Mouse (Mus musculus) kidney, adult 8-10 months (tissue): ENCODE data around the gene Ctsh.
"Not testable (repeated sequence)": the region's sequence is repeated elsewhere in the genome, so short reads cannot be mapped to it uniquely, and the experiment has no call there.

ENCODE experiments used
- DNase-seq, 2 experiments: peaks; one replicate each; pipeline ENCODE4 v3.0.0; 2022

Ctsh gene

DNA sequence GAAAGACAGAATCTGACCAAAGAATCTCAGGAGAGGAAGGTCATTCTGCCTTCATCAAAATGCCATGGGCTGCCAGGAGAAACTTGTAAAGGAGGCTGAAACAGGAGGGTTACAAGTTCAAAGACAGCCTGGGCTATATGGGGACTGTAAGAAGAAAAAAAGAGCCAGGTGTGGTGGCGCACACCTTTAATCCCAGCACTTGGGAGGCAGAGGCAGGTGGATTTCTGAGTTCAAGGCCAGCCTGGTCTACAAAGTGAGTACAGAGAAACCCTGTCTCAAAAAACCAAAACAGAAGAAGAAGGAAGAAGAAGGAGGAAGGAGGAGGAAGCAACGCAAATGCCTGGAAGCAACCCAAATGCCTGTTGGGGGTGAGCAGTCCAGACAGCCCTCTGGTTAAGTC is at the start of gene Ctsh:
Ctsh (plus strand) TSS at position 301 of the 400 bp plus-strand sequence.
- no peak for DNase-seq

DNA sequence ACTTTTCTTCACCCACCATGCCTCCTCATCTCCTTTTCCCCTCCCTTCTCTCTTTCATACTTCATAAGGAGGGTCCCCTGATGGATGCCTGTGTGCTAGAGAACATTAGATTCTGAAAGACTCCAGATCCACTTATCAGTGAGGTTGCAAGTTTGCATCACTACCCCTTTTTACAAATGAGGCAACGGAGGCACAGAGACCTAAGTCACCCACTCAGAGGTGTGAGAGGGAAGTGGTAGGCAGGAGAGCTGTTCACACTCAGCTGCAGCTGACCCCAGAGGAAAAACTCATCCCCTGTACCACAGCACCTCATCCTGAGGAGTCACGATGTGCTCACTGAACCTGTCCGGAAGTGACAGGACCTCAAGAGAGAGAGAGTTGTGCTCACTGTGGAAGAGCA is 47.5 kb upstream of the Ctsh start:
- DNase-seq = no peak

DNA sequence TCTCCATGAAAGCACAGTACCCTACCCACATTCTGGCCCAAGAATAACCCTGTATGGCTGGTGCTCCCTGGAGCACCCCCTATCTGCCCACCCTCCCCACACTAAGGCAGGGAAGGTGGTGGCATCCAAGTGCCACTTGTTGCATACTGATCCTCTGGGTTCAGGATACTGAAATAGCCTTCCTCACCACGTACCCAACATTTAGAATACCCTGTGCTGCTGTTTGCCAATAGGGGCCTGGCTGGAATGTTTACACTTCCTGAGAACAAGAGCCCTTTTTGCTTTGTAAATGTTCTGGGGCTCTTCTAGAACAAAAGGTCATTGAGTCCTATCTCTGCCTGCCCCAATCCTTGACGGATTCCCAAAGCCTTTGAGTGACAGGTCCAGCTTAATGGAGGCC is 46.9 kb upstream of the Ctsh start:
- DNase-seq = no peak

DNA sequence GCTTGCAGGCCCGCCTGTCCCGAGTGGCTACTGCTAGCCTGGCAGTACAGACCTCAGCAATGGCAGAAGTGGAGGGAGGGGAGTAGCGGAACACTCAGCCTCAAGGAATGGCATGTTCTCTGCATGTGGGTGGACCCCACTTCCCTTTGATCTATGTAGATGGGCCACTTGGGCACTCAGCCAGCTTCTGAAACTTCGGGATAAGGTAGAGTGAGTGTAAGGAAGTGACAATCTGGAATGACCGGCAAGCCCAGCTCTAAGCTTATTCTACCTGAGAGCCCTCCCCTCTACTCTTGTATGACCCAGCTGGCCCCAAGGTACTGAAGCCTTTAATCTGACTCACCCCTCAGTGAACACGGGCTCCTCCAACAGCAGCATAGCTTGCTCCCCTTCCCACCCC is 45.8 kb upstream of the Ctsh start:
- no peak for DNase-seq

DNA sequence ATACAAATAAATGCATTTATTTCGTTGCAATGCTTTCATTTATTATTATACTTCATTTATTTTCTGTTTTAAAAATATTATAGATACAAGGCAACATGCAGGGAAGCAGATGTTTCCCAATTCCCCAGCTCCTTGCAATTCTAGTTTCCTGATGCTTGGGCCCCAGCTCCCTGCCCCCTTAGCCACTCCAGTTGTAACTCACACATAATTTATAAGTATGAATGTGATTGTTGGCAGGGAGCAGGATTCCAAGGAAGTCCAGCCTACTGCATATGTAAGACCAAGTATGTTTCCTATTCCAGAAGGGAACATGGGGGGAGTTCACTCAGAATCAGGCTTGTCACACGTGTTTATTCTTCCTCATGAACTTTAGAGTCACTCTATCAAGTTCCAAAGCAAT is 42.1 kb upstream of the Ctsh start:
- DNase-seq = no peak

DNA sequence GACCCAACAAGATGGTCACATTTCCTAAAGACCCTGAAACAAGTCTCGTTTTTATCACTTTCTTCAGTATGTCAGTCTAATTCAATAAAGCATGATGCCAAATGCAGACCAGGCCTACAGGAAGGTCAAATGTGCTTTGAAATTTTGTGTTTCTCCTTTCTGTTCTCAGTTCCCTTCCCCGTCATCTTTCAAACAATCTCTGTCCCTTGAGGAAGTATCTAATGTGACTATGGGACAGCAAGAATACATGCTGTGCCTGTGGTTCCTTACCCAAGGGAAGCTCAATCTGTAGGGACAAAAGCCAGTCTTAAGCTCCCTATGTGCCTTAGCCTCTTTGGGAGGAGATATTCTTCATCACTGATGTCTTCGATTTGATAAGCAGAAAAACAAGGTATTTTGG is 39.3 kb upstream of the Ctsh start:
- no peak for DNase-seq

DNA sequence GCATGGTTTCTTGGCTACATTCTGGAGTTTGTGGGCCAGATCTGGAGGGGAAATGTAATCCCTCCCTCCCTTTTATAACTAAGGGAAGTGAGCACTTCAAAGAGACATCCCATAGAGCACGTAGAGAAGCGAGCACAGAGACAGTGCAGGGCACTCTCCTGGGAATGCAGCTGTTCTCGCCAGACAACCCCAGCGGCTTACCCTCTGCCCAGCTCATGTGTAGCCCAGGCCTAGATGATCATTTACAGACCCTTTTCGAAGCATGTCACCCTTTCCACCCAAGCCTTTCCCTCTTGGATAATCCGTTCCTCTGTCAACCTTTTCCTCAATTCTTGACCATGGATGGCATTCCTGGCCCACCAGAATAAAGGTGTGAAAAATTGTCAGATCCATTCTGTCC is 37.7 kb upstream of the Ctsh start:
- no peak for DNase-seq

DNA sequence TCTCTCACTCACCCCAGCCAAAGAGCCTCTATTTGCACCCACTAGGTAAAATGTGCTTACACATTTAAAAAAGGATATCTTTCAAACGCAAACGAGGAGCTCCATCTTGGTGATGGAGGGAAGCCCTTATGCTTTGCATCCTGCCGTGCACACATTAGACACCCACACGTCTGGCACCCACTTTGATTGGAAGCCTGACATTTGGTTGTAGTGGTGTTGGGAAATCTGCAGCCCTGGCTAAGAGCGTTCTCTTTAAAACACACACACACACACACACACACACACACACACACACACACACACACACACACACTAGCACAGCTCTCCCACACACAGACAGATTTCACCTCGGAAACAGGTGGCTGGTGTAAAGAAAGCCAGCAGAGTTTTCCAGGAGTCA is 33.1 kb upstream of the Ctsh start:
- no peak for DNase-seq

DNA sequence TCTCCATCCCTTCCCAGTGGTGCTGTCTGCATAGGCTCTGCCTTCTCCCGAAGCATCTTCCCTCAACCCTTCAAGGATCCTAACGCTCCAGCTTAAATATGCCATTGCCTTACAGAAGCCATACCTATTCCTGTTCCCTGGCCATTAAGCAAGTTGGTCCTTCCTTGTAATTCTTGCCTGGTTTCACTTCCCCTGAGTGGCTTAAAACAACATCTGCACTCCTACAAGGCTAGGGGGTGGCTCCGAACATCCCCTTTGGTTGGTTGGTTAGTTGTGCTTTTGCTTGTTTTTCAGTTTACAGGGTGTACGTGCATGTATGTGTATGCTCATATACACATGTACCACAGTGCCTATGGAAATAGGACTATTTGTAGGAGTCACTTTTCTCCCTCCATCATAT is 32.5 kb upstream of the Ctsh start:
- DNase-seq = no peak

DNA sequence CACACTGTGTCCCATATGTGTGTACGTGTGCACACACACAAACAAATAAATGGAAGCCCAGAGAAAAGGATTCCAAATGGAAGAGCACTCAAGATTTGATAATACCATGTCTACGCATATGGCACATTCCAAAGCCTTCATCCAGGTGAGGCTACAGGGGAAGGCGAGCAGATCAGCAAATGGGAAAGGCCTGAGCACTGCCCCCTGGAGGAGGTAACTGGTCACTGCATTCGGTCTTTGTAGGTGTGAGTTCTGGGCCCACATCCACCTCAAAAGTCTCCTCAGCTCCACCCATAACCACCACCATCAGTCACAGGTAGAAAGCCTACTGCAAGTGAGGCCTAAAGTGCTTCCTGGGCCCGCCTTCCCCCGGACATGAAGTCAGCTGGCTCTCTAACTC is 26.2 kb upstream of the Ctsh start:
- no peak for DNase-seq

DNA sequence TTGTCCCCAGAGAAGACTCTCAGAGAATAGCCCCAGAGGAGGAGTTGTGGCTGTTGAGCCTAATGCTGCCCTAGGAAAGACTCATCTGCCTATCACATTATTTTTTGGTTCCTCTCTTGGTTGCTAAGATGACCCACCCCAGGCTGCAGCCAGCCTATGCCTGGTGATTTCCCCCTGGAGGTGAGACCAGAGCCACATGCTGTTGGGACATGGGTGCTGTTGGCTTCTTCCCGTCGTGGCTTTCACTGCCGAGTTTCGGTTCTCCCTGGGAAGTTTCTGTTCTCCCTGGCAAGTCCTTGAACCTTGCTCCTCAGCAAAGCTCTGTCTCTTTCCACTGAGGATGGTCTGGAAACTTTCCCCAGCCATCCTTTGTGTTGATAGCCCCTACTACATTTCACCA is 20.0 kb upstream of the Ctsh start:
- DNase-seq = peak in 1 of 2 experiments; percentile 8

DNA sequence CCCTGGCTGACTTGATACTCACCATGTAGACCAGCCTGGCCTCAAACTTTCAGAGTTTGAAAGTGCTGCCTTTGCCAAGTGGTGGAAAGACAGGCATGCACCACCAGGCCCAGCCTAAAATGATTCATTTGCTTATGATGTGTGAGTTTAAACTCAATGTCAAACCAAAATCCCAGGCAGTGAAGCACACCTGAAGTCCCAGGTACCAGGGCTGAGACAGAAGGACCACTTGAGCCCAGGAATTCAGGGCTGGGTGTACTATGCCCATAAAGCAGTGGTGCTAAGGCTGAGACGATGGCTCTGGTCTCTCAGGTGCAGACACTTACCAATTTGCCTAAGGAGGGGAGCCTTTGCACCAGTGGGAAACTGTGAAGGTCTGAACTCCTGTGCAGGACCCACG is 18.8 kb upstream of the Ctsh start:
- no peak for DNase-seq

DNA sequence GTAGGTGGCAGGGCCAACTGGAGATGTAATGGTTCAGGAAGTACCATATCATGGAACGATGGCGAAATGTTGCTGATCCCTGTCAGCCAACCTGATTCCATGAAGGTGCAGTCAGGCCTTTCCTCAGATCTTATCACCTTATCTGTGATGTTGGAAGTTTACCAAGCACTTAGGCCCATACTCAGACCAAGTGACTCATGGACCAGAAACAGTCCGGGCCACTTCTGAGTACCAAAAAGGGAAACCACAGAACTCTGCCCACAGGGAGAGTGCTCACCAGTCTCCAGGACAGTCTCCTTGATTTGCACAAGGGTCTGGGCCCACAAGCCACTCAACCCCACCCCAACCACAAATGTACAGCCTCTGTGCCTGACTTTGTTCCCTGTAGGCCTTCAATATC is 18.2 kb upstream of the Ctsh start:
- no peak for DNase-seq

DNA sequence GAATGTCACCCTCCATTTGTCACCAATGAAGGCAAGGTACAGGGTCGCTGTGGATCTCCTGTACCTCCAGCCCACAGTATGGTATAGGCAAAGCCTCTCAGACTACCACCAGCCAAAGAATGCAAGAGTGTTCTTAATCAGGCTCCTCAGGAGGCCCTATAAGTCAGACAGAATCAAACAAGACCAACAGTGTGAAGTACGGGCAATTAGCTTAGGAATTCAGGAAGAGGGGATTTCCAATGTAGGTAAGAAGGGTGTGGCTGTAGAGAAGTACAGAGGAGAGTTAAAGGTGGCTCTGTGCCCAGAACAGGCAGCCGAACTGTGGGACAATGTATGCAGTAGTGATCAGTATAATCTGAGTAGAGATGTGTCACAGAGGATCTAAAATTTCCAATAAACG is 17.6 kb upstream of the Ctsh start:
- DNase-seq = no peak

DNA sequence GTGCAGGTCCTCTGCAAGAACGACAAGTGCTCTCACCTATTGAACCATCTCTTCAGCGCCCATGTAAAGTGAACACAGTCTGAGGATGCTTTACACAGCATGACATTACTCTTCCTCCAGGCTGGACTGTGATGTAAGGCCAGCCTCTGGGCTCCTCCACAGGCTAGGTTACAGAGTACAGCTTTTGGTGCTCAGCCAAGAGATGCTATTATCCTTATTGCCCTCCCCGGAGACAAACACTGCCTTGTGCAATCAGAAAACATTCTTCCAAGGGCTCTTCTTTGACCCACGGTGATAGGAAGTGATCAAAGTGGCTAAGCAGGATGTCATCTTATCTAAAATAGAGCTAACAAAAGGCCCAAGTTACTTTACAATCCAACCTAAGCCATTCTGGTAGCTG is 15.4 kb upstream of the Ctsh start:
- no peak for DNase-seq

DNA sequence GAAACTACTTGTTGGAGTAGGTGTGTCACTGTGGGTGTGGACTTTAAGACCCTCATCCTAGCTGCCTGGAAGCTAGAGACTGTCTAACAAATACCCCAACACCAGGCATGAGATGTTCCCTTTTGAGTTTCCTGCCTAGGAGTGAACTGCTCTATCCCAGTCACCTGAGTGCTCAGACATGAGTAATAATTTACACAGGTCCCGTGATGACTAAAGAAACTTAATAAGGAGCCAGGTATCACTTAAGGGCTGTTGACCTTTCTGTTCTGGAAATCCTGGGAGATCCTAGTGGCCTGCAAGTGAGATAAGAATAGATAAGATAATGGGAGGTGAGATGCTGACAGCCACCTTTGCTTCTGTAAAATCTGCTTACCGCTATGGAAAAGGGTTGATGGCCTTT is 13.0 kb upstream of the Ctsh start:
- DNase-seq = no peak

DNA sequence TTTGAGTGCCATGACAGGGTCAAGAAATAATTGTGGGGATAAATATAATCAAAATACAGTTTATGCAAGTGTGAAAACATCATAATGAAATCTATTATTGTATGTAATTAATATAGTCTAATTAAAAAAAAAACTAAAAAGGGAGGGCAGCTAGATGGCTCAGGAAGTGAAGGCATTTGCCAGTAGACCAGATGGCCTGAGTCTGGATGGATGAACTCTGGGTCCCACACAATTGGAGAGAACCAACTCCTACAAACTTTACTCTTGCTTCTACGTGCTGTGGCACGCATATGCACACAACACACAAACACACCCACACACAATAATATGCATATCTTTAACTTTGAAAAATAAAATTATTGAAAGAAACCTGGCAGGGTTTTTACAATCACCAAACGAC is 12.4 kb upstream of the Ctsh start:
- no peak for DNase-seq

DNA sequence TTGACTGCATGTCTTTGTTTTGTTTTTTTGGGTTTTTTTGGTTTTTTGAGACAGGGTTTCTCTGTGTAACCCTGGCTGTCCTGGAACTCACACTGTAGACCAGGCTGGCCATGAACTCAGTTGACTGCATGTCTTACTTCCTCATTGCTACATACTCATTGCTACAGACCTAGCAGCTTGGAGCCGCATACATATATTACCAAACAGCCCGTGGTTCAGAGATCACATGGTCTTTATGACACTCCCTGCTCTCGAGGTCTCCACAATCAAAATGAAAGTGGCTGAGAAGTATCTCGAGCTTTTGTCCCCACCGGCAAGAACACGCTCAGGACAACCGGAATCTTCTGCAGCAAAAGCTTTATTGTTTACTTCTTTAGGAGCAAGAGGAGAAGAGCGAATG is 11.0 kb upstream of the Ctsh start:
- DNase-seq = not testable (repeated sequence)

DNA sequence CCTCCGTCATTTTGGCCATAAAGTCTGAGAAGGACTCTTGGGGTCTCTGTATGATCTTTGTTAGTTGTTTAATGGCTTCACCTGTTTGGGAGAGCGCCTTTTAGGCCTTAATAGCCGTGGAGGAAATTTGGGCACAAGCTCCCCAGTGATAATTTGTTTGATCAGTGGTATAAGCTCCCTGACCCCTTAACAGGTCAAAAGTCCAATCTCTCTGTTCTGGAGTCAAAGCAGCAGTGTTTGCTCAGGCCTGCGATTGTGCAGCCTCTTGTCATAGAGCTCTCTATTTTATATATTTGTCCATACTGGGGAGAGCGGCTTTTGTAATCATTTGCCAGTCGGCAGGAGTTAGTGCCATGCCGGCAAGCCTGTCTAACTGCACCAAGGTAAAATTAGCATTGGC is 8.8 kb upstream of the Ctsh start:
- no peak for DNase-seq

DNA sequence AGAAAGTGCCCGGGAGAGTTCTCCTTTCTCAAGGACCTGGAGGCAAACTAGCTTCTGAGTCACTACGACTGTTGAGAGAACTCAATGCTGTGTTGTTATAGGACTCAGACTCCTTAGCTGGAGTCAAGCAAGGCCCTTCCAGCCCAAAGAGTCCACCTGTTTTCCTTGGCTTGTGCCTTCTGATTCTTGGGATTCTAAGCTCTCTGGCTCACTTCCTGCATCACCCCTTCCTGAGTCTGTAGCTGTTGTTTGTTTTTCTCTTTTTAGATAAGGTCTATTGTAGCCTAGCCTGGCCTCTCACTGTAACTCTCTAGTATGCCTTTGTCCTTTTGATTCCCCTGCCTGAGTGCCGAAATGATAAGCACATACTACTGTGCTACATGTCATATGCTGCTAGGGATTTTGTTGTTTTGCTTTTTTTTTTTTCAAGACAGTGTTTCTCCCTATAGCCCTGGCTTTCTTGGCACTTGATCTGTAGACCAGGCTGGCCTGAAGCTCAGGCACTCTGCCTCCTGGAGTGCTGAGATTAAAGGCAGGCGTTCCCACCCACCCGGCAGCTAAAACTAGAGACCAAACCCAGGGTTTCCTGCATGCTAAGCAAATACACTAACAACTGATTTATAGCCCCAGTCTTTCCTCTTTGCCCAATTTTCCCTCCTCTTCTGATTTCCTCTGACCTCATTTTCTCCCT is 5.9 kb upstream of the Ctsh start:
- no peak for DNase-seq

DNA sequence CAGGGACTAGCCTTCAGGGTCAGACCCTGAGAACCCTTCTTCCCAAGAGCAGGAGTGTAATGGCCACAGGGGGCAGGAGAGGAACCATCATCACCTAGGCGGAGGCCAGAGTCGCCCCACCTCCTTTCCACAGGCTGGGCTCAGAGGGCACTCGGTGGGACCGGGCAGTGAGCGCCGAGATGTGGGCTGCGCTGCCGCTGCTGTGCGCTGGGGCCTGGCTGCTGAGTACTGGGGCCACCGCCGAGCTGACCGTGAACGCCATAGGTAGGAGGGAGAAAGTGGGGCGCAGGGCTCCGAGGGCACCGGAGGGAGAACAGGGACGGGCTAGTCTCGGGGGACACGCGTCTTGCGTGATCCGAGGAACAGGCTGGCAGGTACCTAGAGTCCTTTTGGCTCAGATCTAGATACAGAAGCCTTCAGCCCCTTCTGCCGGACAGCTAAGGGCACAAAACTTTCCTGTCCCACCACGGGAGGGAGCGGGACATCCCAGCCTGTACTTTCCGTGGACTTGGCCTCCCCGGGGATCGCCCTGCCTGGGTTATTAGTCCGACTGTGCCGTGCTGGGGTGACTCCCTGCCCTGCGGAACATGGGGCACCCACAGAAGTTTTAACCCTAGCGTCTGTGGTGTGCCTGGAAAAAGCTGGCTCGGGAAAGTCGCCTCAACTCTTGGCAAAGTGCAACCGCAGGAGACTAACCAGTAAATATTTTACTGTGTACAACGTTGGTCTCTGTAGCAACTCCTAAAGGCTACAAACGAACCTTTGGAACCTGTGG is 606 bp downstream of the Ctsh start:
- peak; percentile 83 to 86 for DNase-seq

DNA sequence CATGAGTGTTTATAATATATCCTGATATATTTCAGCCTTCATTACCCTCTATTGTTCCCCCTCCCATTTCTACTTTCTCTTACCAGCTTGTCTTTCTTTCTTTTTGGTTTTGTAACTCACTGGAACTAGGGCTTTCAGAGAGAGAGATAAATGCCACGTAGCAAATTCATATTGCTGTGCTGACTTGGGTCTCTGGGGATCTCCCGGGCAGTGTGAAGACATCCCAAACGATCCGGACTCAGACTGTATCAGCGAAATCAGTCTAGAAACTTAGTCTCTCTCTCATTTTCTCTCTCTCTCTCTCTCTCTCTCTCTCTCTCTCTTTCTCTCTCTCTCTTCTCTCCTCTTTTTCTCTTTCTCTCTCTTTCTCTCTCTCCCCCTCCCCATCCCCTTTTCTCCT is 1.5 kb downstream of the Ctsh start:
- DNase-seq = no peak

DNA sequence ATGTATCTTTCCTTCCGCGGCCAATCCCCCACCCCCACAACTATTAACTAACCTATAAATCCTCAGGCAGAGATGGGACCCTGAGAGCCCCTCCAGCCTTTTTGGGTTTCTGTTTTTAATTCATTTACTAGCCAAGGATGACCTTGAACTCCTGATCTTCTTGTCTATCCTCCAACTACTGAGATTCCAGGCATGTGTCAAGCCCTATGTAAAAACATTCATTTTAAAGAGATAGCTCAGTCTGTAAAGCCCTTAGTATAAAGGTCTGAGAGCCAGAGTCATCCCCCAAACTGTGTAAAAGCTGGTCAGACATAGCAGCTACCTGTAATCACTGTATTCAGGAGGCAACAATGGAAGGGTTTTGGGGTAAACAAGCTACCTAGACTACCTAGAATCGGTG is 2.0 kb downstream of the Ctsh start:
- DNase-seq = no peak

DNA sequence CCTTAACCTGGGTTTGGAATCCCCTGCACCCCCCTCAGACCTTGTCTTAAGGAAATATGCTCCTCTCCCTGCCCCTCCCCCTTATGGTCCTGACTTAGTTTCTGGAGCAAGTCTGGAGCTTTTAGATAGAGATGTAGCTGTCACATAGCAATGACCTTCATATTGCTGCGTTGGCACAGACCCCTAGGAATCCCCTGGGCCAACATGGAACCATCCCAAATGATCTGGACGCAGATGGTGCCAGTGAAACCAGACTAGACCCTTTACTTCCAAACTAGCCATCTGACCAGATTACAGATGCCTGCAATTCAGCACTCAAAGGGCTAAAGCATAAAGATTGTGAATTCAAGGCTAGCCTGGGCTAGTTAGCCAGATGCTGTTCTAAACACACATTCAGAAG is 2.8 kb downstream of the Ctsh start:
- no peak for DNase-seq
